Mouse (Mus musculus) embryo, embryonic 10 days (tissue): ENCODE data around the gene Prrc2b.

Experiments
- DNase-seq: peaks from one replicate; pipeline ENCODE4 v3.0.0-alpha.2; 2015; ENCODE audit warnings: low spot score

Prrc2b gene

GRCm38 (mm10) chr2:32187019-32187551 lies 36.2 kb downstream of the Prrc2b start:
- no peak for DNase-seq

- DNase-seq = no peak
Observed at GRCm38 (mm10) chr2:32187649-32188048, 36.8 kb downstream of the Prrc2b start.

DNA sequence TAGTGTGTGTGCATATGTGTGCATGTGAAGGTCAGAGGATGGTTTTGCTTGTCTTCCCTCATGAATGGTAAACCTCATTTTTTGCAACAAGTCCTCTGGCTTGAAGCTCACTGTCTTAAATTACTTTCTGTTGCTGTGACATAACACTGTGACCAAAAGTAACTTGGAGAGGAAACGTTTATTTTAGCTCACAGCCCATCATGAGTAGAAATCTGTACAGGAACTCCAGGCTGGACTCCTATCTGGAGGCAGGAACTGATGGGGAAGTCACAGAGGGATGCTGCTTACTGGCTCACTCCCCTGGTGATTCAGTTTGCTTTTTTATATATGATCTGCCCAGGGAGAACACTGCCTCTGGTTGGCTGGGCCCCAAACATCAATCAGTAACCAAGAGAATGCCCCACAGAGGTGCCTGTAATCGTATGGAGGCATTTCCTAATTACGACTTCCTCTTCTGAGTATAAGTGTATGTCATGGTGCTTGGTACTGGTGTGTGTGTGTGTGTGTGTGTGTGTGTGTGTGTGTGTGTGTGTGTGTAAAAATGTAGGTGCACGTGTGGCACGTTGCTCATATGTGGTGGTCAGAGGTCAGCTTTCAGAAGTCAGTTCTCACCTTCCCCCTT lies 38.3 kb downstream of the Prrc2b start:
- no peak for DNase-seq

- DNase-seq = no peak
Observed at GRCm38 (mm10) chr2:32190620-32191019, 39.7 kb downstream of the Prrc2b start.

DNA sequence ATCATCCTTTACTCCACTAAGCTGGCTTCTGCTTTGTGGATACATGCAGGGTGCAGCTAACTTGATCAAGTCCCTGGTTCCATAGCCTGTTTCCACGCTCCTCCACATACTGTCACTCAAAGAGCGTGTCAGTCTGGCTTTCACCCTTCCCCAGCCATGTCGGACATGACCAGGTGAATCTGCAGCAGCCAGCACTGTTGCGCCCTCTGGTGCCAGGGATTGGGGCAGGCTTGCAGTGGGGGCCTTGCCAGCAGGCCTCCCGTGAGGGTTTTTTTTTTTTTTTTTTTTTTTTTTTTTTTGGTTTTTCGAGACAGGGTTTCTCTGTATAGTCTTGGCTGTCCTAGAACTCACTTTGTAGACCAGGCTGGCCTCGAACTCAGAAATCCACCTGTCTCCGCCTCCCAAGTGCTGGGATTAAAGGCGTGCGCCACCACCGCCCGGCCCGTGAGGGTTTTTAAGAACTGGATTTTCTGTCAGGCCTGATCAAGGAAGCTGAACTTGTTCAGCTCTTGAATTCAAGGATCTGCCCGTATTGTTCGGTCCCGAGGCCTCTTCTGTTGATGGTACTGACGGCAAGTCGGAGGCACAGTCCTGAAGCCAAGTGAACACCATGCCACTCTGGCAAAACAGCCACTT lies 41.1 kb downstream of the Prrc2b start:
- peak; percentile 48 for DNase-seq

DNA sequence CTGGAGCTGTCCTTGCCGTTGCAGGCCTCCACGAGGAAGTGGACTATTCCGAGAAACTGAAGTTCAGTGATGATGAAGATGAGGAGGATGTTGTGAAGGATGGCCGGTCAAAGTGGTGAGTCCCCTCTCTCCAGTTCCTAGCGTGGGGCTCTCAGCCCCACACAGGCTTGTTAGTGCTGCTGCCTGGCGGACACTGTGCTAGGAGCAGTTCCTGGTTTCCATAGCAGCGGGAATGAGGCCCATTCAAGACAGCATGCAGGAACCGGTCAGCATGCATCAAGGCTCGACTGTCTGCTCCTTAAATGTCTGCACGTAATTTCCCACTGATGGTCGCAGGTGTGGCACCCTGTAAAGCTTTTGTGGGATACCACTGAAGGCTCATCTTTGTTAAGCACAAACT lies 48.1 kb downstream of the Prrc2b start:
- DNase-seq = no peak

- DNase-seq = no peak
Observed at GRCm38 (mm10) chr2:32200033-32200432, 49.2 kb downstream of the Prrc2b start.

DNA sequence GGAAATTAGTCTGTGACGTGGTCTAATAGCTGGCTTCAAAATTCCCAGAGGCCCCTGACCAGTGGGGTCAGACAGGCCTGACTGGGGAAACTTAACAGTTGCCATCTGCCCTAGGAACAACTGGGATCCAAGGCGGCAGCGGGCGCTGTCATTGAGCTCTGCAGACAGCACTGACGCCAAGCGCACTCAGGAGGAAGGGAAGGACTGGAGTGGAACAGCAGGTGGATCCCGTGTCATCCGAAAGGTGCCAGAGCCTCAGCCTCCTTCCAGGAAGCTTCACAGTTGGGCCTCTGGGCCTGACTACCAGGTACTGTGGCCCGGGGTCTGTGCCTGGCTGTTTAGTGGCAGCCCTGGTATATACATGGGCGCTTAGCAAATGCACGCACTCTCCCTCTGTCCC lies 49.8 kb downstream of the Prrc2b start:
- DNase-seq = no peak

- DNase-seq = no peak
Observed at GRCm38 (mm10) chr2:32201527-32201926, 50.6 kb downstream of the Prrc2b start.

DNA sequence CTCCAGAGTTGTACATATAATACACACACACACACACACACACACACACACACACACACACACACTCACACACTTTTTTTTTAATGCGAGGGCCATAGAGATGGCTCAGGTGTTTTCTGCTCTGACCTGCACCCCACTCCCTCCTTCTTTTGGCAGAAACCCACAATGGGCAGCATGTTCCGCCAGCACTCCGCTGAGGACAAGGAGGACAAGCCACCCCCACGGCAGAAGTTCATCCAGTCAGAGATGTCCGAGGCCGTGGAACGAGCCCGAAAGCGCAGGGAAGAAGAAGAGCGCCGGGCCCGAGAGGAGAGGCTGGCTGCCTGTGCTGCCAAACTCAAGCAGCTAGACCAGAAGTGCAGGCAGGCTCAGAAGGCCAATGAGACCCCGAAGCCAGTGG lies 53.0 kb downstream of the Prrc2b start:
- no peak for DNase-seq

GRCm38 (mm10) chr2:32207682-32208081 lies 56.8 kb downstream of the Prrc2b start:
- no peak for DNase-seq

- DNase-seq = no peak
Observed at GRCm38 (mm10) chr2:32211689-32212088, 60.8 kb downstream of the Prrc2b start.

DNA sequence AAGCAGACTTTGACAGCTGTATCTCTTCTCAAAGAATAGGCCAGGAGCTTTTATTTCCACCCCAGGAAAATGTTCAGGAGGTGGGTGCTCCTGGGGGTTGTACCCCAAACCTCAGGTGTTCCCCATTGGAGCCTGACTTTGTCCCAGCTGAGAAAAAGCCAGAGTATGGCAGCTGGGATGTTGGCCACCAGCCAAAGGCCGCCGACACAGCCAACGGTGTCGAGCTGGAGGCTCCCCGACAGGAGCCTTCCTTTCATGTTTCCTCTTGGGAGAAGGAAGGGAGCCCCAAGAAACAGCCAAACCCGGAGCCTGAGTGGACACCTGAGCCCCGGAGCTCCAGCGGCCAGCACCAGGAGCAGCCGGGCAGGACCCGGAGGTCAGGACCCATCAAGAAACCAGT lies 62.1 kb downstream of the Prrc2b start:
- DNase-seq = no peak

- no peak for DNase-seq
Observed at GRCm38 (mm10) chr2:32215576-32215975, 64.7 kb downstream of the Prrc2b start.

DNA sequence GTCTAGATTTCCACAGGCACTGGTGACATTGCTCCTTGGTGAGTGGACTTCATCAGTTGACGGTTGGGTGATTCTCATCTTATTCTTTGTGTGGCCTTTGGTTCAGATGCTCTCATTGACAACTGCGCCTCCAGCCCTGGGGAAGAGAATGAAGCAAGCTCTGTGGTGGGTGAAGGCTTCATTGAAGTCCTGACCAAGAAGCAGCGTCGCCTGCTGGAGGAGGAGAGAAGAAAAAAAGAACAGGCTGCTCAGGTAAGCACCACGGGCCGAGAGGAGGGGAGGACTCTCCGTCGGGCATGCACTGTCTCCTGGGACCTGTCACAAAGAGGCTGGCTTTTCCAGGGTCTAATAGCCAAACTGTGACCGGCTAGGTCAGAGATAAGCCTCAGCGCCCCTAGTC lies 65.6 kb downstream of the Prrc2b start:
- DNase-seq = no peak

DNA sequence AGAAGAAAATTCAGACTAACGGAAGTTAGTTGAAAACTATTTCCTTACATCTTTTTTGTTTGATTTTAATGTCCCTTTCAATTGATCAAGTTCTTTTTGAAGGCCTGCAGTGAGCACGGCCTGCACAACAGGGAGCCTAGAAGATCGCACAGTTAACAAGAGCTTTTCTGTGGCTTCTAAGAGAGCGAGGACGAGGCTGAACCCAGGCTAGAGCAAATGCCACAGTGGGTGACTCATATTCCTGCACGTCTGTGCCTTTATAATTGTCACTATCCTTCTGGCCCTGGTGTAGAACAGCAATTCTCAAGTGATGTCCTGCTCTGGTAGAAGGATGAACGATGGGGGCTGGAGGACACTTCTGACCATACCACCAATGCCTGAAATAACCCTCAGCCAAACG lies 66.8 kb downstream of the Prrc2b start:
- no peak for DNase-seq

- no peak for DNase-seq
Observed at GRCm38 (mm10) chr2:32218113-32218512, 67.2 kb downstream of the Prrc2b start.

DNA sequence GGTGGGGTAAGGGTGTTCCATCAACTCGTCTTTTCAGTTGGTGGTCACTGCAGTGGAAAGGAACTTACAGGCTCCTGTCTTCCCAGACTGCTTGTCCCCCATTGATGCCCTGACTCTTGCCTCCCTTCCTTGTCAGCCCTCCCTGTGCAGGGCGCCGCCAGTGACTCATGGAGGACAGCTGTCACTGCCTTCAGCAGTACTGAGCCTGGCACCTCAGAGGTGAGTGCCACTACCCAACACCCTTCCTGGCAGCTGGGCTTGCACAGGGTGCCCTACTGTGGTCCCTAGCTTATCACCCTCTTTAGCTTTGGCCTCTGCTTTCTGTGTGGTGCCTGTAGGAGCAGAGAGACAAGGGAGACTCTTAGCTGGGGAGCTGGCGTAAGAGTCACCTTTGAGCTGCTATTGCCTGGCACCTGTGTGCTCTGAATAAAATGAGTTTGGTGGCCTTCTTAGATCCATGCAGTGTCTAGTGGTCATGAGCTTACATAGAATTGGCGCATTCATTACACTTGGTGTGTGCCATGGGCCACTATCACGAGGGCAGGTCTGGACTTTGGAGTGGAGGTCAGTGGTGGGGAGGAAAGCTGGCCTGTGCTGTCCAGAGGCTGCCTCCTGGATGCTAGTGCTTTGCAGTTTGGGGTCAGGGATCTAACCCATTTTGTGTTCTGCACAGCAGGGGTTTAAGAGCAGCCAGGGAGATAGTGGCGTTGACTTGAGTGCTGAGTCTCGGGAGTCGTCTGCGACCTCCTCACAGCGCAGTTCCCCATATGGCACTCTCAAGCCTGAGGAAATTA lies 67.9 kb downstream of the Prrc2b start:
- no peak for DNase-seq

DNA sequence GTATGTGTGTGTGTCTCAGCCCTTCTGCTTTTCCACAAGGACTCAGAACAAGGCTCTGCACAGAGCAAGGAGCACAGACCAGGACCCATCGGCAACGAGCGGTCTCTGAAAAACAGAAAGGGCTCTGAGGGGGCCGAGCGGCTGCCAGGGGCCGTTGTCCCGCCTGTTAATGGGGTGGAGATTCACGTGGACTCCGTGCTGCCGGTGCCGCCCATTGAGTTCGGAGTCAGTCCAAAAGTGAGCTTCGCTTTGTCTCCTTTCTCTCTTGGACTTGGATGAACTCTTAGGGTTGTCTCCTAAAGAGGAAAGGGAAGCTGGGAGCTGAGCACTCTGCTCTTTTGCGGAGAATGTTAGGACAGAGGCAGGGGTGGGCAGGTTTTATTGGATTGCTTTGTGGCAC lies 68.6 kb downstream of the Prrc2b start:
- DNase-seq = no peak

DNA sequence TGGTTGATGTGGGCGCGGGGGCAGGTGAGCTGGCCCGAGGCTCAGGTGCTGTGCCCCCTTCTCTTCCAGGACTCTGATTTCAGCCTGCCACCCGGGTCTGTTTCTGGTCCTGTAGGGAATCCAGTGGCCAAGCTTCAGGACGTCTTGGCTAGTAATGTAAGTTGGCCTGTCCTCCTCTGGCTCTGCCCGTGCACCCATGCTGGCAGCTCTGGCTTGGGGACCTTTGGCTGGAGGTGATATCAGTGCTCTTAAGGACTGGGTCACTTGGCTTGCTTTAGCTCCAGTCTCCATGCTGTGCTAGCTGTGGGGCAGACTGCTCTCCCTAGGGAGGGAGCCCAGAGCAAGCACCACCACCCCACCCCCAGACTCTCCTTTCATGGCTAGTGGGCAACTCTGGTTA lies 69.1 kb downstream of the Prrc2b start:
- no peak for DNase-seq

DNA sequence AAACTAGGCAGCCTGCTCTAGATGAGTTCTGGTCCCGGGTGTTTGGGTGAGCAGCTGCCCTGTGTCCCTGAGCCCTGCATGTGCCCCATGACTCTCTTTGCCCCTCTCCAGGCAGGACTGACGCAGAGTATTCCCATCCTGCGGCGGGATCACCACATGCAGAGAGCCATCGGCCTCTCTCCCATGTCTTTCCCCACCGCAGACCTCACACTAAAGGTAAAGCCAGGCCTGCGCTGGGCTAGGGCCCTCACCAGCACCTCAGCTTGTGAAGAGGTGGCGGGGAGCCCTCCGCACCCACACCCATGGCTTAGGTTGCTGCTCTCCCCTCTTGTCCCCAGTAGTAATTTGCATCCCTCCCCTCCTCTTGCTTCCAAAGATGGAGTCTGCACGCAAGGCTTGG lies 70.1 kb downstream of the Prrc2b start:
- DNase-seq = no peak

DNA sequence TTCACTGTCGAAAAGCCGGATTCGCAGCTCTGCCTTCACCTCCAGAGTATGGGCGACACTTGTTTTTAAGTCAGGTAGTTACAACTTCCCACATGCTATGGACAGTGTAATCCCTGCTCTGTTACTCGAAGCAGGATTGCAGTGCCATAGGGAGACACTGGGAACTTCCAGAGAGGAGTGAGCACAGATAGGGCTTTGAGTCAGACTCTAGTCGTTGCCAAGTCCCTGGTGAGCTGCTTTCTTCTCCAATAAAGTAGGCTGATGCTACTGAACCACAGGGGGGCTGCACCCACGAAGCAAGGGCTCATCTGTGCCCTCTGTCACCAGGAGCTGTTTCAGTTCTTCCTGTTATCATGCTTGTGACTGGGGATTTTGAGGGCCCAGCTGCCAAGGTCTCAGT lies 70.7 kb downstream of the Prrc2b start:
- DNase-seq = no peak

- no peak for DNase-seq
Observed at GRCm38 (mm10) chr2:32222057-32222456, 71.2 kb downstream of the Prrc2b start.
